Mouse (Mus musculus): Measurements from ENCODE around the gene Fbxo11.

GRCm38 (mm10) chr17:87973261-87974167 lies 91.6 kb downstream of the Fbxo11 start:
- no peak for TF ChIP-seq CTCF (IDR thresholded peaks at IDR 0.05; ENCODE audit: control insufficient read depth, insufficient read depth, insufficient read length)
- TF ChIP-seq MAX (IDR thresholded peaks at IDR 0.05), result no peak
- TF ChIP-seq FOSL1 (IDR thresholded peaks at IDR 0.05; ENCODE audit: insufficient read depth, low read length, poor library complexity, severe bottlenecking), result no peak
- no peak for TF ChIP-seq USF1 (IDR thresholded peaks at IDR 0.05; ENCODE audit: low read depth)
- no peak for TF ChIP-seq MYOD1 (IDR thresholded peaks at IDR 0.05; ENCODE audit: control insufficient read depth, insufficient read length, low read depth)
- TF ChIP-seq MYOG (IDR thresholded peaks at IDR 0.05; ENCODE audit: control insufficient read depth, extremely low read depth, insufficient read length), result no peak
- TF ChIP-seq CEBPB (IDR thresholded peaks at IDR 0.05; ENCODE audit: low read depth), result no peak

Measured in C2C12 (cell line).